Mouse (Mus musculus): ENCODE data around the gene Apoa2.

Gene Apoa2

DNA sequence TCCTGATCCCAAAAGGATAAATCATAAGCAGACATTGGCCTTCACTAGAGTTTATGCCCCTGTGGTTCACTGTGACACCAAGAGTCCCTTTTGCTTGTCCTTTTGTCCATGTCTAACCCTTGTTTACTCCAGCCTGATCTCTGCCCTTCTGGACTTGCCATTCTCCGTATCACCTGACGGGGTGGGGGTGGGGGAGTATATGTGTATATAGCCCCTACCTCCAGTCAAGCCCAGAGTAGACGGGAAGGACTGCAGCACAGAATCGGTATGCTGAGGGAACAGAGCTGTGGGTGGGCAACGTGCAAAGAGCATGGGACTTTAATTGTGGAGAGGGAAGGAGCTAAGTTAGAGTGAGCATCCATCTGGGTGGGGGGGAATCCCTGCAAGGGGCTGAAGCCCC is at the start of gene Apoa2:
Apoa2 (plus strand) TSS at position 198 of the 400 bp plus-strand sequence.
- DNase-seq (ENCODE audit: low read depth in 2 of 2, low spot score in 2 of 2) = no peak

DNA sequence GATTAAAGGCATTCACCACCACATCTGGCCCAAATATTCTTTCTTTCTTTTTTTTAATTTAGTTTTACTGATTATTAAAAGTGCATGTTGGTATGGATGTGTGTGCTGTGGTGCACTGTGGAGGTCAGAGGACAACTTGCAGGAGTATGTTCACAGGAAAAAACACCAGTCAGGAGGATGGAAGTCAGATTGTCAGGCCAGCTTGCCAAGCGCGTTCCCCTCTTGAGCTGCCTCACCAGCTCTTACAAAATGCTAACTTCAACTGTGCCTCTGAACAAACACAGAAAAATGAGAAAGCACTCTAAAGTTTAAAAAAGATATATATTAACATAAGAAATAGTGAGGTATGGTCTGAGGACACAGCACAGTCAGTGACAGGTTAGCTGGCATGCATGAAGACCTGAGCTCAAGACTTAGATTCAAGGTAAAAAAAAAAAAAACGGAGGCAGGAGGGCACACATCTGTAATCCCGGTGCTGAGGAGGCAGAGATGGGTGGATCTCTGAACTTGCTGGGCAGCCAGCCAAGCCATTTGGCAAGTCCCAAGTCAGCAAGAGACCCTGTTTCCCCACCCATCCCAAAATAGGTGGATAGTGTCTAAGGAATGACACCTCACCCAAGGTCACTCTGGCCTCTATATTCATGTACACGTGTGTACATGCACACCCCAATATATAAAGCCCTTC is 45.2 kb upstream of the Apoa2 start:
- DNase-seq (ENCODE audit: low read depth in 2 of 2, low spot score in 2 of 2) = no peak

DNA sequence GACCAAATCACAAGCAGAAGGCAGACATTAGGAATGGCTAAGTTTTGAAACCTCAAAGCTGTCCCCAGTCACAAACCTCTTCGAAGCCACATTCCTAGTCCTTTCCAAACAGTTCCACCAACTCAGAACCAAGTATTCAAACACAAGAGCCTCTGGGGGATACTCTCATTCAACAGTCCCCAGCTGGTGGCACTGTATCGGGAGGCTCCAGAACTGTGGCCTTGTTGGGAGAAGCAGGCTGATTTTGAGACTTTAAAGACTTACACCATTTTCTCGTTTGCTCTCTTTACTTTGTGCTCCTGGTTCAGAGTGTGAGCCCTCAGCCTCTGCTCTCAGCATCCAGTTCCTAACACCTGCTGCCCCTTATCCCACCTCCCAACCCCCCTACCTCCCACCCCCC is 41.8 kb upstream of the Apoa2 start:
- DNase-seq (ENCODE audit: low read depth in 2 of 2, low spot score in 2 of 2) = no peak

DNA sequence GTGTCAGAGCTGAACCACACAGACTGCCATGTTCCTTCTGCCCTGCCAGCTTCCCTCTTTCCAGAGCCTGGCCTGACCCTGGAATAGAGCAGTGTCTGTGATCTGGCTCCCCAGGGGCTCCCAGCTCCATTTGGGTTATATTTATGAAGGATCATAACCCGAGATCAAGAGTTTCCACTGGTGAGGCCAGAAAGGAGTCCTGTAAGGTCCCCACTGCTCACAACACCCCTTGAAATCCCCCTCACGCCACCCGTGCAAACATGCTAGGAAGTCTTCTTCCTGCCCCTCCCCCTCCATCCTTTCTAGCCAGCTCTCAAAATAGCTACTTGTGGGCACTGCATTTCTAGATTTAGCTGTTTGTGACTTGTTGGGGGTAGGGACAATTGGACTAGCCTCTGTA is 41.2 kb upstream of the Apoa2 start:
- DNase-seq (ENCODE audit: low read depth in 2 of 2, low spot score in 2 of 2) = no peak

DNA sequence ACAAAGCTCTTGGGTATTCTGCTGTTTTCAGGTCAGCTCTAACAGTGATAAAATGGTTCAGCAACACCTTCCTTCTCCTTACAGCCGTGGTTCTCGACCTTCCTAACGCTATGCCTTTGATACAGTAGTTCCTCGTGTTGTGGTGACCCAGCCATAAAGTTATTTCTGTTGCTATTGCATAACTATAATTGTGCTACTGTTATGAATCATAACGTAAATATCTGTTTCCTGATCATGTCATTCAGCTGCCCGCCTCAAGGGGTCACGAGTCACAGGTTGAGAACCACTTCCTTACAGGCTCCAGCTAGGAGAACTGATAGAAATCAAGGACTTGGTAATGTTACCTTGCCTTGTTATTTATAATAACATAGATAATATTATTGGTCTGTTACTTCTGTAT is 40.5 kb upstream of the Apoa2 start:
- peak in 1 of 2 experiments; percentile 16 for DNase-seq (ENCODE audit: low read depth in 2 of 2, low spot score in 2 of 2)

DNA sequence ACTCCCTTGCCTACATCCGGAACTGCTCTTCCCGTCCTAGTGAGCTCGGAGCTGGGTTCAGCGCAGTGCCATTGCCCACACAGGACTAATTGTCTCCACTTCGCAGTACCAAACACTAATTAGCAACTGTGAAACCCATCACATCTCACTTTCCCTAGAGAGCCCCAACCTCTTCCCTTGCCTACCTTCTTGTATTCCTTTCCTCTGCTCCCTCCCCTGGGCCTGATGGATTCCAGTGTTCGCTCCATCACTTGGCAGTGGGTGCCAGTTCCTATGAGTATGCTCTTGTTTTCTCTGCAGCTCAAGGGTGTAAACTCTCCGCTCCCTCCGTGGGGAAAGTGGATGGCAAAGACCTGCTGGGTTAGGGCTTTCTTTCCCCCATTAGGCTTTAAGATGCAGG is 39.2 kb upstream of the Apoa2 start:
- DNase-seq (ENCODE audit: low read depth in 2 of 2, low spot score in 2 of 2) = no peak

DNA sequence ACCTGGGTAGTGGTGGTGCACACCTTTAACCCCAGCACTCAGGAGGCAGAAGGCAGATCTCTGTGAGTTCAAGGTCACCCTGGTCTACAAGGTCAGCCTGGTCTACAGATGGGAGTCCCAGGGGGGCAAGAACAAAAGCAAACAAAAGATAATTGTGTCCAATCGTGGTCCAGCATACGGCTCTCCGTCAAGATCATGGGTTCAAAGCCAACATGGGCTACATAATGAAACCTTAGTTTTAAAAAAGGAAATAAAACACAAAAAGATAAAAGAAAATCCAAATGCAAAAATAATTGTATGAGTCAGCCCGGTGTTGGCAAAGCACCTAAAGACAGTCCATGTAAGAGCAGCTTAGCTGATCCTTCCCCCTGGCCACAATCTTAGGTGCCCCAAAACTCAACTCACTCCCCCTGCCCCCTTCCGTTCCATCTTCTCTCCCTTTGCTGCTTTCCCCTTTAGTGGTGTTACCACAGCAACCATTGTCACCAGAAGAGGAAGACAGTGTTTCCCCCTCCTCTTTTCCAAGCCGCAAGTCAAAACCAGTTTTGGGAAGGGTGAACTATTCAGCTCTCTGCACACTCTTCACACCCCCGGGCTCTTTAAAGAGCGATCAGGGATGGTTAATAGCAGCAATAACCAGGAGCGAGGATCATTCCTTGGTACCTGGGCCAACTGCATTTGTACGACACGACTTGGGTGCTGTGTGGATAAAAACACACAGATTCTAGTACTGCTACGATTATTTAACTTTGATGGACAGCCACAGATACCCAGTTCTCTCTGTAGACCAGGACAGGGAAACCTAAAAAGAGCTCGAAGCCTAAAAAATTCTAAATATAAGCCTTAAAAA is 36.8 kb upstream of the Apoa2 start:
- no peak for DNase-seq (ENCODE audit: low read depth in 2 of 2, low spot score in 2 of 2)

DNA sequence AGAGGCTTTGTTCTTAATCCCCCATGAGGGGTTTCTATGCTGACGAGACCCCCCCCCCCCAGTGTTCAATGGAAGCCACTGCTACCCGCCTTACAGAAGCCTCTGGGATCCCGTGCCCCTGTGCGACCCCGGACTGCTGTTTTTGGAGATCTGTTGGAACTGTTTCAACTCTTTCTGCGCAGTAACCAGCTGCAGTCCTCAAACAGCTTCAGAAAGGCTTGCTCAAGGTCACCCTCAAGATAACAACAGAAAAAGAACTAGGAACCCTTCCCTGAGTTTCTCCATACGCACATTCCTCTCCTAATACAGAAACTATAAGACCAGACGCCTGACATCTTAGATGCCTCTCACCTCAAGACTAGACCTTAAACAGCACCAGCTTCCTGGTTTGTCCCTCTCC is 35.8 kb upstream of the Apoa2 start:
- no peak for DNase-seq (ENCODE audit: low read depth in 2 of 2, low spot score in 2 of 2)

DNA sequence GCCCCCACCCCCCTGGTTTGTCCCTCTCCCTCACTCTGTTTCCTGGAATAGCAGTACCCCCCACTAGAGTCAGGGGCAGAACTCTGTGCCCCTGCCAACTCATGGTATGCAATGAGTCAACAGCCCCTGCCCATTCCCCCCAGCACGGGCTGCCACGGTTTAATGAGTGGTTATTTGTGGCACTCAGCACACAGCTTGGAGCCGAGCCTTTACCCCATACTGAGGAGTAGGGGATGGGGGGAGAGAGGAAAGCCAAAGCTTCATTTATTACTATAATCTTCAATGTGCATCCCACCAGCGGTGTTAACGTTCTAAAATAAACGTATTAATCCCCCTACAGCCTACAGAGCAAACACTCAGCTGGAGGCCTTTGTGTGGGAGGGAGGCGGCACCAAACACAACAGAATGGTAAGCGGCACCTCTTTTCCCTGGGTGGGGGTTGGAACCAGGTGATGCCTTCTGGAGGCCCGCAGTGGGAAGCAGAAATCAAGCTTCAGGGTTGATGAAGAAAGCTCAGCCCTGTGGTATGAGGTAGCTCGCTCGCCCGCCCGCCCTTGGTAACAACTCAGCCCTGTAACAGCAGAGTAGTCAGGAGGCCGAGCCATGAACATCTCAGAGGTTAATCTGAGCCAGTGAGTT is 35.3 kb upstream of the Apoa2 start:
- no peak for DNase-seq (ENCODE audit: low read depth in 2 of 2, low spot score in 2 of 2)

DNA sequence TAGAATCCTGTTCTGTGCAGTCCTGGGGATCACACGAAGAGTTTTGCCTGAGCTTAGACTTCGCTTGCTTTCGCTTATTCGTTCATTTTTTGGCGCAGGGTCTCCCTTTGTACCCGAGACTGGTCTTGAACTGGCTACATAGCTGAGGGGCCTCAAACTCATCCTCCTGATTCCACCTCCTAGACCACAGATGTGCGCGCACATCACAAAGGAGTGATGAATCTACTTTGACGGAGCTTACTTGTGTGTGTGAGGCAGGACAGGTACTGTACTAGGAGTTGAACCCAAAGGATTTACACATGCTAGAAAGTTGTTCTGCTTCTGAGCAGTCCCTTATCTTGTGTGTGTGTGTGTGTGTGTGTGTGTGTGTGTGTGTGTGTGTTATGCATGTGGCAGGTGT is 34.0 kb upstream of the Apoa2 start:
- DNase-seq (ENCODE audit: low read depth in 2 of 2, low spot score in 2 of 2) = no peak

DNA sequence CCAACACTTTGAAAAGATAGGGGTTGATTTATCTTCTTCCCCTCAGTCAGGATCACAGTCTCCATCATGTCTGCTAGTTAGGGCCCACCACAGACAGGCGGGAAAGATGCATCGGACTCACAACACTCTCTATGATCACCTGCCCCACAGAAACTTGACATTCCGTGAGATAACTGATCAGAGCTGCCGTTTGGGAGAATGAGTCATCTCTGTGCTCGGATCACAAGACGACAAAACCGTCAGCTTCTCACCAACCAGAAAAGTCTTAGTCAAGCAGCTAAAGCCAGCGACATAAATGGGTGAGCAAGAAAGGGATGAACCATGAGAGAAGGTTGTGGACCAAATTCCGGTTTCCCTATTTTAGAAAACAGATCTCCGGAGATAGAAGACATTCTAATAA is 32.6 kb upstream of the Apoa2 start:
- DNase-seq (ENCODE audit: low read depth in 2 of 2, low spot score in 2 of 2) = no peak

DNA sequence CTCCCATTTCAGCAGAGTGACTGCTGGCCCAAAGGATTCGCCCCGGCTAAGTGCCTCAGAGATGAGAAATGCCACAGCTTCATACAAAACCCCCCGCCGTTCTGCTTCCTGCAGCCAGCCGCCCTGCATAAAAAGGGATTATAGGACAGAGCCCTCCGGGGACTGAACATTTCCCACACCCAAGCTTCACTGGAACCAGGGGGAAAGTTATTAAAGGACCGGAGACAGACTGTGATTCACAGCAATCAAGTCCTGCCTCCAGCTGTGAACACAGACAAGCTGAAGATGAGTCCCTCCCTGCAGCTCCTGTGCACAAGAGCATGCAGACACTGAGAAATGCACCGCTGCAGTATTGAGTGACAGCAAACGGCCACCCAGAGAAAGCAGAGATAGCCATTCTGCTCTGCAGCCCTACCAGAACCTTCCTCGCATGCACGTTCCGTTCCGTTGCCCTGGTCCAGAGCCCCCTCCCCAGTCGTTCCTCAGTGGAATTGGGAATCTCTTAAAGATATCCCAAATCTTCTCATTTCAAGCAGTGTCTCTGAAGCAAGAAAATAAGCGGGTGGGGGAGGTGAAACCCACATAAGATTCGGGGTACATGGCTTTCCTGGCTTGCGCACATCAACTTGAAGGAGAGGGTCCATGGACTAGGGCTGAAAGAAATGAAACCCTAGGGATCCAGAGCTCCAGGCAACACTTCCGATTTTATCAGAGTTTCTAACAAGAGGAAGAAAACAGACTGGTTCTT is 31.6 kb upstream of the Apoa2 start:
- no peak for DNase-seq (ENCODE audit: low read depth in 2 of 2, low spot score in 2 of 2)

DNA sequence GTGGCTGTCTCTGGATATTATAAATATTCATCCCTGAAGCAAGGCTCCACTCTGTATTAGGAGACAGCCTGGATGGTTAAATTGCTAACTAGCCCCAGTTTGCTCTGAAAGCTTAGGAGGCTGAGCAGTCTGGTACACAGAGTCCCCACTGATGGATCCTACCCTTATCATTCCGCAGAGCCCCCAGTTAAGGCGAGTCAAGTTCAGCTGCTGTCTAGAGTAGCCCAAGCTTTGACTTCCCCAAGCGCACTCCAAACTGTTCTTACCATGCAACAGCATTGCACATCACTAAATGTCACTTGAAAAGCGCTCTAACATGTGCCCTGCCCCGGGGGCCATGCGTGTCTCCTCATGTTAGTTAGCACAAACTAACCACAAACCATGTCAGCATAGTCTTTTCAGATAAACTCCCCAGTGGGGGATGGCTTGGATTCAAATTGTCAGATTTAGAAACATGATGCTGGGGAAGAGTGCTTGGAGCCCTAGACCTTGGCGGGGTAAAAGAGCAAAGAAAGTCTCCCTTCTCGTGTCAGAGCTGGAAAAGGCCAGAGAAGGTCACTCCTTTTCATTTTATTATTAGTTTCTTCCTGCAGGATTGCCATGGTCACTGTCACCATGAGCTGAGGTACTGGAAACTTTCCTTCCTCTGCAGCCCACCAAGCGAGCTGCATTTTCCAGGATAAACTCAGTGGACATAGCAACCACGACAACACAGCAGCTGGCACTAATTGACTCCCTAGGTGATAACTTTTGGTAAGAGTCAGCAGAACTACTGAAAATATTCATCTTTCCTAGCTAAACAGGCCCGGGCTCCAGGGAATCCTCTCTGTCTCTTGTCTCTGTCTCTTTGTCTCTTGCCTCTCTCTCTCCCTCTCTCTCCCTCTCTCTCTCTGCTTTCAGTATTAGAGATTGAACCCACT is 30.7 kb upstream of the Apoa2 start:
- DNase-seq (ENCODE audit: low read depth in 2 of 2, low spot score in 2 of 2) = no peak

DNA sequence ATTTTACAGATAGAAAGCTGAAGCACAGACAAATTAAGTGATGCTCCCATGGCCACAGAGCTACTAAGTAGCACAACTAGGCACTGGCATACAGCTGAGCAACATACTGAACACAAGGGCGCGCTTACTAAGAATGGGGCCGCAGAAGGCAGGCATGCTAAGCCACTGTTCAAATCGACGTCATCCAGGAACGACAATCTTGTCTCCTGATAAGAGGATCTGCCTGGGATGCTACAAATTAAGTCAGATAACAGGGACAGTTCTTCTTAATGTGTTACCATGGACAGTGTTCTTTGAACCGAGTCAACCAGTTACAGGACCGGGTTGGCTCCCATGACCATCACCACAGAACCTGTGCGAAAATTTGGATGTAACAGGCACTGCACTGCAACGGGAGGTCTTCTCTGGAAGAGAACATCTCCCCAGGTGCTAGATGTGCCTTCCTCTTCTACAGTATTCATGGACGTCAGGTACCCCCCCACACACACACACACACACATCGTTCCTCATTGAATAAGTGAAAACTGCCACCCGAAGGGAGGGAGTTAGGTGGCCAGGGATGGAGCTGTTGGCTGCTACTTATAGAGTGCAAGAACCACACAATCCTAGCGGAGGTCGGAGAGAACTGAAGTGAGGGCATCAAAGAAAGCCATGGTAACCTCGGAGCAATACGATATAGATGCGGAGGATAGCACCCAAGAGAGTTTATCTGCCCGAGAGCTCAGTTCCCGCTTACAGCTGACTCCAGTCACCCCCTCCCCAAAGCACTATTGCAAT is 29.6 kb upstream of the Apoa2 start:
- DNase-seq (ENCODE audit: low read depth in 2 of 2, low spot score in 2 of 2) = no peak

DNA sequence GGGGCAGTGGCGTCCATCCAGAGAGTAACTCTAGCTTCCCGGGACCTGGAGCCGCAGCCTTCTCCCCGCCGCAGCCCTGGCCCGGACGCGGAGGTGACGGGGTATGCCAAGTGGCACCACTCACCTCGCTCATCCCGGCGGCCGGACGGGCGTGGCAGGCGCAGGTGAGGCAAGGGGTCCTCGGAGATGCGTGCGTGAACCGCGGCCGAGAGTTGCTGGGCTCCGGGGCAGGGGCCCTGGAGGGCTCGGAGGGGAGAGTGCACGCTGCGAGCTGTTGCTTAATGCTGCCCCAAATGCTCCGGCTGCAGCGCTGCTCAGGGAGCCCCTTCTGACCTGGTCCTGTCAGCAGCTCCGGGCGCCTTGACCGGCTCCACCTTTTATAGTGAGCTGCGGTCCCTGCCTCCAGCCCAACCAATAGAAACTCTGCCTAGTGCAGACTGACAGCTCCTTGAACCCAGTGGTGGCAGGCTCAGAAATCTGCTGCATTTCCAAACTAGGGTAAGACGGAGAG is 28.9 kb upstream of the Apoa2 start, which contains the start of gene Pcp4l1:
Pcp4l1 (minus strand) TSS at position 382 of the 511 bp plus-strand sequence.
- no peak for DNase-seq (ENCODE audit: low read depth in 2 of 2, low spot score in 2 of 2)

DNA sequence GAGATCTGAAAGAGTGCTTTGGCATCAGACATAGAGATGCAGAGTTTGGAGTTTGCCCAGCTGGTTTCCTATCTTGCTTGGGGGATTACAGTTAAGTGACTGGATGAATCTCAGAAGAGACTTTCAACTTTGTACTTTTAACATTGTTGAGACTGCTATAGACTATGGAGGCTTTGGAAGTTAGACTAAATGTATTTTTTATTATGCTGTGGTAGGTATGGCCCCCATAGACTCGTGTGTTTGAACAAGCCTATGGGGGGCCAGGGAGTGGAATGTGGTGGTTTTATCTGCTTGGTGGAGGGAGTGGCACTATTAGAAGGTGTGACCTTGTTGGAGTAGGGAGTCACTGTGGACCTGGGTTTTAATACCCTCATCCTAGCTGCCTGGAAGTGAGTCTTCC is 25.3 kb upstream of the Apoa2 start:
- DNase-seq (ENCODE audit: low read depth in 2 of 2, low spot score in 2 of 2) = no peak

DNA sequence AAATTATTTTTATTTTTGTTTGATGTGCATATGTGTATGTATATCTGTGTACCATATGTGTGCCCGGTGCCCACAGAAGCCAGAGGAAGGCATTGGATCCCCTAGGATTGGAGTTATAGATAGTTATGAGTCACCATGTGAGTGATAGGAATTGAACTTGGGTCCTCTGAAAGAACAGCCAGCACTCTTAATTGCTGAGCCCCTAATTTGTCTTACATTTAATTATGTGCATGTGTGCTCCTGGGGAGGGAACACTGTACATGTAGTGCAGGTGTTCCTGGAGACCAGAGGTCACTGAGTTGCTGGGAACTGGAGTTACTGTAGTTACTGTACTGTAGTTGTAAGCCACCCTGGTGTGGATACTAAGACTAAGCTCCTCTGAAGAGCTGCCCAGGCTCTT is 24.1 kb upstream of the Apoa2 start:
- DNase-seq (ENCODE audit: low read depth in 2 of 2, low spot score in 2 of 2) = no peak

DNA sequence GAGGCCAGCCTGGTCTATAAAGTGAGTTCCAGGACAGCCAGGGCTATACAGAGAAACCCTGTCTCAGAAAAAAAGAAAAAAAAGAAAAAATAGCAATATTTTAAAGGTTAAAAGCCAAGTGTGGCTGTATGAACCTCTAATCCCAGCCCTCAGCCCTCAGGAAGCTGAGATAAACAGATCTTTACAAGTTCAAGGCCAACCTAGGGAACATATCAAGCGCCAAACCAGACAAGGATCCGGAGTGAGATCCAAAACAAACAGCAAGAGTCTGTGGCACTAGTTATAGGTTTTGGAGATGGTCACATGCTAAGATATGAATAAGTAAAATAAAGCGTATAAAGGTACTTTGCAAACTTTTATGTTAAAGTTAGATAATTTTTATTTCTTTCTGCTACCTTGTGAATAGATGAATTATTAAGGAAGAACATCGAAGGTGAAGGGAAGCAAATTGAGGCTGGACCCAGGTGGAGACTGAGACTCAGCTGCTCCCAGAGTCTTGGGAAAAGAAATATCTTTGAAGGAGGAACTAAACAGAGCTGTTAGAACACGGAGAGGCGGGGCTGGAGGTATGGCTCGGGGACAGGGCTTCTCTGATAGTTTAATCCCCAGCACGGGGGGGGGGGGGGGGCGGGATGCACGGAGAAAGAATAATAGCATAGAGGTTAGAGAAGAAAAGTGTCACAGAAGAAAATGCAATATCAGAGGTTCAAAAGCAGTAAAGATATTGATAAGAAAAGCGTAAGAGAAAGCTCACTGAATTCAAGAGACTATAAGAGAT is 21.2 kb upstream of the Apoa2 start:
- DNase-seq (ENCODE audit: low read depth in 2 of 2, low spot score in 2 of 2) = no peak

DNA sequence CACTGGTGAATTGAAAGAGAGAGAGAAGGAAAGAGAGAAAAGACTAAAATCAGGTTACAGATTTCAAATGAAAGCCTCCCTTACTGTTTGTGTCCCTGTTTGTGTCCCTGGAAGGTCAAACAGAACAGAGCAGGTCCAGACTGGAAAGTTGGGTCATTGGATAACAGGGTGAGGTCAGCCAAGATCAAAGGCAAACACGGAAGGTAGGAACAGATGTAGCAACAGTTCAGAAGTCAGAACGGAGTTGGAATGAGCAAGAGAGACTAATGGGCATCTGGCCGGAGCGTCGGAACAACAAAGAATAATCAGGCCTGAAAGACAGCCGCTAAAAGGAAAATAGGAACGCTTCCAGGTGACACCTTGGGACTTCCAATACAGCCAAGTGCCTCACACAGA is 20.6 kb upstream of the Apoa2 start:
- no peak for DNase-seq (ENCODE audit: low read depth in 2 of 2, low spot score in 2 of 2)

All from CD8-positive naive resting alpha-beta T cell, adult 2 months (primary cell).